Mouse (Mus musculus) CH12.LX (cell line): ENCODE data around the gene Ston1. TPM values are rescaled to one million over a fixed set of nuclear protein-coding genes. Genes with fewer than 3 reads are reported as not detected.

Source experiments
- DNase-seq: peaks from one replicate; pipeline ENCODE4 v3.0.0-alpha.2; 2013; ENCODE audit errors: extremely low read depth
- H3K27ac ChIP-seq: 2 replicates; pipeline ENCODE4 v1.5.1; 2012; ENCODE audit warnings: low read depth, mild to moderate bottlenecking, control low read depth, moderate library complexity; ENCODE audit not compliant: insufficient read depth
- H3K27me3 ChIP-seq: replicated peaks from 2 replicates; pipeline ENCODE3; 2012; ENCODE audit warnings: inconsistent platforms
- H3K36me3 ChIP-seq, 2 experiments: replicated peaks in 1 of 2; 2 replicates each; pipeline versions ENCODE3 to v1.6.1; 2012; ENCODE audit warnings: inconsistent platforms in 1 of 2, low read length in 1 of 2, mild to moderate bottlenecking in 1 of 2, mixed read lengths in 1 of 2, moderate library complexity in 1 of 2; ENCODE audit not compliant: control insufficient read depth in 1 of 2, insufficient read depth in 1 of 2
- H3K4me1 ChIP-seq, 2 experiments: 2 replicates each; pipeline ENCODE4 v1.6.1; 2012; ENCODE audit warnings: inconsistent platforms in 1 of 2, moderate library complexity in 1 of 2; ENCODE audit not compliant: insufficient read depth in 2 of 2, control insufficient read depth in 1 of 2
- H3K4me2 ChIP-seq: 2 replicates; pipeline ENCODE4 v1.6.1; 2012; ENCODE audit warnings: low read depth, mild to moderate bottlenecking, control low read depth; ENCODE audit not compliant: poor library complexity, insufficient read depth, severe bottlenecking
- H3K4me3 ChIP-seq, 3 experiments: fragments of 150-350 bp in 1 of 3; sonication (generic) in 1 of 3; replicated peaks in 1 of 3; 2 replicates each; pipeline versions ENCODE3 to v1.5.1; 2011 to 2012; ENCODE audit warnings: low read depth in 2 of 3, low read length in 2 of 3, mild to moderate bottlenecking in 2 of 3, moderate library complexity in 2 of 3, control low read depth in 1 of 3, improper control_type of control experiment in 1 of 3, inconsistent platforms in 1 of 3, mixed read lengths in 1 of 3; ENCODE audit not compliant: poor library complexity in 1 of 3
- H3K79me2 ChIP-seq: replicated peaks from 2 replicates; pipeline ENCODE4 v1.6.1; 2012; ENCODE audit warnings: mild to moderate bottlenecking, moderate library complexity; ENCODE audit not compliant: control insufficient read depth, poor library complexity, insufficient read depth, severe bottlenecking; ENCODE audit errors: extremely low read depth
- H3K9ac ChIP-seq: 2 replicates; pipeline ENCODE4 v1.6.1; 2012; ENCODE audit warnings: low read depth, mild to moderate bottlenecking, control low read depth, moderate library complexity; ENCODE audit not compliant: insufficient read depth
- H3K9me3 ChIP-seq: replicated peaks from 2 replicates; pipeline ENCODE3; 2012; ENCODE audit warnings: low read length, inconsistent platforms, mixed read lengths
- BHLHE40 ChIP-seq: IDR thresholded peaks from 2 replicates; pipeline ENCODE4 v1.6.1; 2011; ENCODE audit warnings: mild to moderate bottlenecking, low read depth, low read length, improper control_type of control experiment
- CHD2 ChIP-seq: IDR thresholded peaks from 2 replicates; pipeline ENCODE4 v1.6.1; 2011; ENCODE audit warnings: low read length, improper control_type of control experiment
- E2F4 ChIP-seq: IDR thresholded peaks from 2 replicates; pipeline ENCODE4 v1.6.1; 2011; ENCODE audit warnings: low read depth, low read length, improper control_type of control experiment; ENCODE audit not compliant: insufficient replicate concordance
- EP300 ChIP-seq: IDR thresholded peaks from 2 replicates; pipeline ENCODE4 v1.6.1; 2011; ENCODE audit warnings: low read length, improper control_type of control experiment
- HCFC1 ChIP-seq: IDR thresholded peaks from 2 replicates; pipeline ENCODE4 v1.6.1; 2012; ENCODE audit warnings: low read depth, mild to moderate bottlenecking, inconsistent platforms, low read length, improper control_type of control experiment
- IRF4 ChIP-seq: IDR thresholded peaks from 2 replicates; pipeline ENCODE4 v1.6.1; 2014; ENCODE audit warnings: low read depth, mild to moderate bottlenecking, inconsistent platforms, low read length, improper control_type of control experiment
- JUN ChIP-seq: IDR thresholded peaks from 2 replicates; pipeline ENCODE4 v1.6.1; 2011; ENCODE audit warnings: low read depth, mild to moderate bottlenecking, low read length, improper control_type of control experiment, moderate library complexity; ENCODE audit not compliant: insufficient read depth
- MAX ChIP-seq: IDR thresholded peaks from 2 replicates; pipeline ENCODE4 v1.6.1; 2011; ENCODE audit warnings: low read length, improper control_type of control experiment
- PAX5 ChIP-seq: IDR thresholded peaks from 2 replicates; pipeline ENCODE4 v1.6.1; 2012; ENCODE audit warnings: low read length, inconsistent platforms, mixed read lengths
- POLR2AphosphoS2 ChIP-seq: IDR thresholded peaks from 2 replicates; pipeline ENCODE4 v1.6.1; 2011; ENCODE audit warnings: low read depth, low read length, improper control_type of control experiment
- RCOR1 ChIP-seq: conservative IDR thresholded peaks from 2 replicates; pipeline ENCODE4 v1.6.1; 2012; ENCODE audit warnings: low read depth, mild to moderate bottlenecking, inconsistent platforms, low read length, improper control_type of control experiment
- SIN3A ChIP-seq: IDR thresholded peaks from 2 replicates; pipeline ENCODE4 v1.6.1; 2012; ENCODE audit warnings: low read length, improper control_type of control experiment, inconsistent platforms
- SMC3 ChIP-seq: IDR thresholded peaks from 2 replicates; pipeline ENCODE4 v1.6.1; 2011; ENCODE audit warnings: low read depth, low read length, improper control_type of control experiment
- TBP ChIP-seq: conservative IDR thresholded peaks from 2 replicates; pipeline ENCODE4 v1.6.1; 2011; ENCODE audit warnings: low read depth, low read length, improper control_type of control experiment
- UBTF ChIP-seq: IDR thresholded peaks from 2 replicates; pipeline ENCODE4 v1.6.1; 2012; ENCODE audit warnings: low read depth, mild to moderate bottlenecking, inconsistent platforms, low read length, improper control_type of control experiment, moderate library complexity
- ZKSCAN1 ChIP-seq: IDR thresholded peaks from 2 replicates; pipeline ENCODE4 v1.6.1; 2012; ENCODE audit warnings: low read depth, inconsistent platforms, low read length, improper control_type of control experiment, borderline replicate concordance
- ZMIZ1 ChIP-seq: IDR thresholded peaks from 2 replicates; pipeline ENCODE4 v1.6.1; 2012; ENCODE audit warnings: low read depth, mild to moderate bottlenecking, inconsistent platforms, low read length, improper control_type of control experiment
- ZNF384 ChIP-seq: IDR thresholded peaks from 2 replicates; pipeline ENCODE4 v1.6.1; 2012; ENCODE audit warnings: low read depth, low read length, improper control_type of control experiment, inconsistent platforms
- dilution Hi-C: fragments of 300-500 bp; cut with MboI; formaldehyde crosslinking; loops from 2 replicates; pipeline ENCODE4 v1.14.3; 2020; ENCODE audit warnings: low sequenced_read_pairs; ENCODE audit not compliant: extremely low pct_unique_long_range_greater_than_20kb, extremely low pct_ligation_motif_present
- in situ Hi-C: fragments of 300-500 bp; cut with MboI; formaldehyde crosslinking; loops from 3 replicates; pipeline ENCODE4 v1.14.3; 2019; ENCODE audit warnings: low sequenced_read_pairs, low pct_ligation_motif_present, low pct_unique_long_range_greater_than_20kb, mixed read lengths
- polyA plus RNA-seq: library from polyadenylated mRNA; unstranded; fragments of >175 nt; gene quantifications from 2 replicates; pipeline ENCODE4 v1.2.1, GENCODE M21; 2012; ENCODE audit warnings: low read depth; ENCODE audit not compliant: insufficient read length
- total RNA-seq, 2 experiments: library from RNA; depleted of rRNA; stranded (reverse); fragments of 300-350 nt in 1 of 2; fragments of >200 nt in 1 of 2; gene quantifications; 2 replicates each; pipeline ENCODE4 v1.2.3; 2012 to 2014

Gene Ston1
- total and polyA plus RNA-seq, 3 experiments, result 0.98 to 6.0 (median 1.1) TPM

GRCm38 (mm10) chr17:88658510-88658909 lies 61.0 kb downstream of the Ston1 start:
- Histone ChIP-seq H3K4me1 (0 out of 4 replicates have a peak, but pooled peaks cover 0 to 2% of the 10 kb centered on the region in 2 experiments), H3K9me3 (no peaks in the 10 kb centered on the region), H3K36me3 (no peaks in the 10 kb centered on the region), H3K4me3 (no peak overlapping the region)
- dilution Hi-C loops, result no loop called here
- DNase-seq, result no peak
- TF ChIP-seq ZNF384, result no peak
- TF ChIP-seq, all 38 proteins: peak for 0
- Histone ChIP-seq H3K27ac (no peak overlapping the region), H3K79me2 (no peaks in the 10 kb centered on the region), H3K27me3 (no peaks in the 10 kb centered on the region), H3K4me2 (no peak overlapping the region), H3K9ac (no peak overlapping the region)
- in situ Hi-C loops, result loop anchor here (10.0 kb wide), 1 partner anchor 96 kb away; no protein-coding TSS in a partner anchor

GRCm38 (mm10) chr17:88666076-88666475 lies 68.6 kb downstream of the Ston1 start:
- in situ Hi-C loops, result no loop called here
- Histone ChIP-seq H3K27ac (no peak overlapping the region), H3K9me3 (no peaks in the 10 kb centered on the region), H3K4me2 (no peak overlapping the region), H3K36me3 (no peaks in the 10 kb centered on the region), H3K4me3 (no peak overlapping the region), H3K9ac (no peak overlapping the region), H3K79me2 (no peaks in the 10 kb centered on the region), H3K27me3 (no peaks in the 10 kb centered on the region), H3K4me1 (peaks cover 1 to 7% of the 10 kb centered on the region in 2 experiments; a peak in 2 of 4 replicates)
- TF ChIP-seq HCFC1 (no peak), SIN3A (no peak), PAX5 (no peak), E2F4 (no peak), EP300 (no peak), BHLHE40 (no peak), SMC3 (no peak), POLR2AphosphoS2 (no peak), JUN (no peak), UBTF (no peak), ZMIZ1 (no peak), CHD2 (no peak), MAX (no peak), TBP (no peak), RCOR1 (no peak), IRF4 (no peak), ZKSCAN1 (no peak)
- dilution Hi-C loops, result no loop called here
- DNase-seq, result no peak
